Mouse (Mus musculus) heart, postnatal 0 days (tissue): Measurements from ENCODE around the gene AI837181. TPM values are rescaled to one million over a fixed set of nuclear protein-coding genes. Genes with fewer than 3 reads are reported as not detected.

Experiments used
- ATAC-seq: fragments of 200-750 bp; cut with Nextera tagmentation; 2 replicates; pipeline ENCODE4 v1.8.0; 2017; ENCODE audit warnings: low read depth, moderate number of reproducible peaks, moderate library complexity; ENCODE audit not compliant: insufficient read depth
- DNase-seq: peaks from one replicate; pipeline ENCODE4 v3.0.0-alpha.2; 2016; ENCODE audit warnings: low spot score
- H3K27ac ChIP-seq: fragments of 300-500 bp; sonication (generic); 2 replicates; pipeline ENCODE4 v1.5.1; 2014; ENCODE audit warnings: low read depth, mild to moderate bottlenecking
- H3K27me3 ChIP-seq: fragments of 300-500 bp; sonication (generic); 2 replicates; pipeline ENCODE4 v1.6.1; 2014; ENCODE audit warnings: low read length, mixed read lengths; ENCODE audit not compliant: control insufficient read depth, insufficient read depth
- H3K36me3 ChIP-seq: fragments of 300-500 bp; sonication (generic); replicated peaks from 2 replicates; pipeline ENCODE4 v1.6.1; 2014; ENCODE audit warnings: low read length, mixed read lengths; ENCODE audit not compliant: control insufficient read depth, insufficient read depth
- H3K4me1 ChIP-seq: fragments of 300-500 bp; sonication (generic); 2 replicates; pipeline ENCODE4 v1.6.1; 2014; ENCODE audit warnings: antibody characterized with exemption; ENCODE audit not compliant: control insufficient read depth, insufficient read depth
- H3K4me2 ChIP-seq: fragments of 300-500 bp; sonication (generic); 2 replicates; pipeline ENCODE4 v1.6.1; 2014; ENCODE audit warnings: low read depth, mild to moderate bottlenecking, low read length, moderate library complexity
- H3K4me3 ChIP-seq: fragments of 300-500 bp; sonication (generic); 2 replicates; pipeline ENCODE4 v1.5.1; 2014; ENCODE audit warnings: low read depth, low read length
- H3K9ac ChIP-seq: fragments of 300-500 bp; sonication (generic); replicated peaks from 2 replicates; pipeline ENCODE4 v1.6.1; 2014; ENCODE audit warnings: low read depth, low read length, mixed read lengths
- H3K9me3 ChIP-seq: fragments of 300-500 bp; sonication (generic); replicated peaks from 2 replicates; pipeline ENCODE4 v1.6.1; 2016; ENCODE audit warnings: low read length; ENCODE audit not compliant: control insufficient read depth
- CTCF ChIP-seq: IDR thresholded peaks from 2 replicates; pipeline ENCODE4 v1.5.1; 2016; ENCODE audit warnings: antibody characterized with exemption, control low read depth, low read depth
- EP300 ChIP-seq: IDR thresholded peaks from 2 replicates; pipeline ENCODE4 v1.6.1; 2016; ENCODE audit warnings: antibody characterized with exemption, low read depth
- WGBS: fragments of 180-500 bp; shearing (Covaris S2); extraction: QIAGEN DNeasy Blood & Tissue Kit; methylation state at CpG from one replicate; pipeline ENCODE4 v1.1.7; 2014; 5-methylcytosine and 5-hydroxymethylcytosine counted together
- polyA plus RNA-seq: library from polyadenylated mRNA; unstranded; fragments of >200 nt; fragmentation: Nextera tagmentation; extraction: Ambion mirVana; gene quantifications from 2 replicates; pipeline ENCODE4 v1.2.1, GENCODE M21; 2015
- total RNA-seq: library from RNA; depleted of rRNA; stranded (reverse); fragments of >200 nt; gene quantifications from 2 replicates; pipeline ENCODE4 v1.2.3, GENCODE M21; 2014; ENCODE audit warnings: low replicate concordance

AI837181 gene
- total and polyA plus RNA-seq, 2 experiments from 2014 or later: 38.1 to 47.4 TPM

DNA sequence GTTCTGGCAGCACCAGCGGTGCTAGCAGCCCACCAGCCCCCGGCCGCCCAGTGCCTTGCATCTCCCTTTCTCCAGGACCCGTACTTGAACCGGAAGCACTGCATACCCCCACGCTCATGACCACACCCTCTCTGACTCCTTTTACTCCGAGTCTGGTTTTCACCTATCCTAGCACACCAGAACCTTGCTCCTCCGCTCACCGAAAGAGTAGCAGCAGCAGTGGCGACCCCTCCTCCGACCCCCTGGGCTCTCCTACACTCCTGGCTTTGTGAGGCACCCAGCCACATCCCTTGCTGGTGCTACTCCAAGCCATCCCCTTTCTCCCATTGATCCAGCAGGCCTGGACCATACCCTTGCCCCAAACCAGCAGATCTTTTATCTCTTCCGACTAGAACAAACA is 30.1 kb downstream of the AI837181 start:
- no peak for DNase-seq
- no peak for TF ChIP-seq EP300
- TF ChIP-seq CTCF: no peak
- Histone ChIP-seq H3K27me3 (0 out of 2 replicates have a peak, but pooled peaks cover 1% of the 10 kb centered on the region), H3K4me2 (peak overlapping the region; percentile 99), H3K36me3 (peaks cover 12% of the 10 kb centered on the region), H3K4me1 (peaks cover 24% of the 10 kb centered on the region), H3K4me3 (peak overlapping the region; percentile 75), H3K27ac (peak overlapping the region; percentile 61; the same call in 1 of the 2 replicates), H3K9ac (peak overlapping the region; percentile 7; the same call in 1 of the 2 replicates), H3K9me3 (no peaks in the 10 kb centered on the region)
- ATAC-seq: no peak
- WGBS: 67% methylated on average over 12 of the region's 12 CpGs

GRCm38 (mm10) chr19:5455568-5455967 is 30.6 kb downstream of the AI837181 start:
- DNase-seq (no peak), ATAC-seq (no peak)
- Histone ChIP-seq H3K4me2 (peak overlapping the region; percentile 99), H3K27ac (peak overlapping the region; percentile 61), H3K27me3 (no peaks in the 10 kb centered on the region), H3K4me3 (peak overlapping the region; percentile 75), H3K4me1 (peaks cover 24% of the 10 kb centered on the region), H3K36me3 (peaks cover 12% of the 10 kb centered on the region), H3K9me3 (no peaks in the 10 kb centered on the region), H3K9ac (peak overlapping the region; percentile 89; the same call in 1 of the 2 replicates)
- TF ChIP-seq CTCF (no peak), EP300 (no peak)
- 62% methylated on average over 8 of the region's 8 CpGs for WGBS

DNA sequence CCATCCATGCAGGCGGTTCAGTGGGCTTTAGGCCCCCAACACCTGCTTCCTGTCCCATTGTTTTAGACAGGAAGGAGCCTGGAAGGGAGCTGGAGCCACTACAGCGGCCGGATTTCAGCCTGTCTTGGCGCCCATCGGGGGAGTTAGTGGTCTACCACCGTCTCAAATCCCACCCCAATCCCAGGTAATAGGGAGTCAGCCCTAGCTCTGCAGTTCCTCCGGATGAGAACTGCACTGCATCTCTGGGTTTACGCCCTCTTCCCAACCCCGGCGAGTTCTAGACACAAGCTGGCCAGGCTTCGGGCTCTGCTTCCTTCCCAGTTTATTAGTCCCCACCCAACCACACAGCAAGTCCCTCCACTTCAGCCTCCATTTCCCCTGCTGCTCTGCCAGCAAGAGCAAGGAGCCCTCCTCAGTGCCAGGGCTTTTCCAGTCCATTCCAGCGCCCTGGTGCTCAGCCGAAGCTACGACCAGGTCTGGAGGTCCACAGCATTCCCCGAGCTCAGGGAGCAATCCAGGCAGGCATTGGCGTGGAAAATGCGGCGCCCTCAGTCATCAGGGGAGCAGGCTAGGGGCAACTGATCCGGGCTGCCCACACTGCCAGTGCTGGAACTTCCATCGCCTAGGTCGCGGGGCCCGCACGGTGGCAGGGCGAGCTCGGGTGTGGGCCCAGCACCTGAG is 31.4 kb downstream of the AI837181 start:
- Histone ChIP-seq H3K9ac (peak overlapping the region; percentile 89), H3K4me2 (peak overlapping the region; percentile 99), H3K36me3 (peaks cover 12% of the 10 kb centered on the region), H3K27ac (peak overlapping the region; percentile 98), H3K9me3 (no peaks in the 10 kb centered on the region), H3K4me1 (peaks cover 30% of the 10 kb centered on the region), H3K4me3 (peak overlapping the region; percentile 75), H3K27me3 (no peaks in the 10 kb centered on the region)
- TF ChIP-seq EP300 (peak; percentile 68; the same call in 1 of the 2 replicates), CTCF (no peak)
- 2% methylated on average over 26 of the region's 26 CpGs for WGBS
- DNase-seq (no peak), ATAC-seq (peak; percentile 7)

DNA sequence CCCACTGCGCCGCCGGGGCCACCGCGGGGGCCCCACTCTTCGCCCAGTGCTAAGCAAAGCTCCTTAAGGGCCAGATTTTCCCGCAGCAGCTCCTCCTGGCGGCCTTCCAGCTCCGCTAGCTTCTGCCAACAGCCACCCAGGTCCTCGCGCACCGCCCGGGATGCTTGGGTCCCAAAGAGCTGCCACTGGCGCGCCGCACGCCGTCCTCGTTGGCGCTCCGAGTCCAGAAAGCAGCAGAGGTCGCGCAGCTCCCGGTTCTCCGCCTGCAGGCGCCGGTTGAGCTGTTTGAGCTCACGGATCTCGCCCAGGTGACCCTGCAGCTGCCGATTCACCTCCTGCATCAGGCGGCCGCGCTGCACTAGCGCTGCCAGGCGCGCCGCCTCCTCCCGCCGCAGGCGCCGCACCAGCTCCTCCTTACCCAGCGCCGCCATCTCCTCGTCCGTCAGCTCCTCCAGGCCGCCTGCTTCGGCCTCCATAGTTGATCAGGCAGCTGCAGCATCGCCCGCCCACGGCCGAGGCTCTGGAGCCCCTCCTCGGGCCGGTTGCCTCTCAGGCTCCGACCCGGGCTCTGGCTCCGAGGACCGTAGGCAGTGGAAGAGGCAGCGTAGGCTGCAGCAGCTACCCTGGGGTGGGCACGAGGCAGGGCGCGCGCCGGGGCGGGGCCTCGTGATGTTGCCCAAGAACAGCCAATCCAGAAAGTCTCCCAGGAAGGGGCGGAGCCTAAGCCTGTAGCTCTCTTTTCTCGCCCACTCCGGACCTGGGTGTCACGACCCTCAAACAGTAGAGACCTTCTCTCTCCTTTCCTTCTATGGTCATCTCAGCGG is 32.2 kb downstream of the AI837181 start:
- H3K27ac ChIP-seq: peak overlapping the region; percentile 98
- ATAC-seq: peak; percentile 86
- under 1% methylated on average over 68 of the region's 70 CpGs for WGBS

GRCm38 (mm10) chr19:5457746-5458442 is 33.0 kb downstream of the AI837181 start, which contains the start of gene Ccdc85b:
Gene Ccdc85b, minus strand, starts transcription at chr19:5457894.
- Histone ChIP-seq H3K9ac (peak within 1 kb of the TSS; percentile 89), H3K27me3 (no peaks in the 10 kb centered on the region), H3K4me3 (peak within 1 kb of the TSS; percentile 75), H3K4me1 (peaks cover 31% of the 10 kb centered on the region), H3K4me2 (peak within 1 kb of the TSS; percentile 99), H3K27ac (peak within 1 kb of the TSS; percentile 98), H3K9me3 (no peaks in the 10 kb centered on the region), H3K36me3 (peaks cover 22% of the 10 kb centered on the region)
- TF ChIP-seq EP300 (peak; percentile 39; the same call in 1 of the 2 replicates), CTCF (no peak)
- 14% methylated on average over 14 of the region's 14 CpGs for WGBS
- DNase-seq (no peak), ATAC-seq (peak; percentile 18)

More for the DNA sequence above, 32.2 kb downstream of the AI837181 start:
- DNase-seq: peak; percentile 98
- peak overlapping the region; percentile 99 for H3K4me2 ChIP-seq
- peaks cover 31% of the 10 kb centered on the region for H3K4me1 ChIP-seq
- no peaks in the 10 kb centered on the region for H3K9me3 ChIP-seq
- no peaks in the 10 kb centered on the region for H3K27me3 ChIP-seq
- peaks cover 15% of the 10 kb centered on the region for H3K36me3 ChIP-seq
- H3K9ac ChIP-seq: peak overlapping the region; percentile 89
- TF ChIP-seq EP300 (no peak), CTCF (peak; percentile 2; the same call in 1 of the 2 replicates)
- peak overlapping the region; percentile 75 for H3K4me3 ChIP-seq
